Mouse (Mus musculus) erythroblast, adult 5-6 weeks (primary cell): Measurements from ENCODE around the gene Mmgt1. TPM values are rescaled to one million over a fixed set of nuclear protein-coding genes. Genes with fewer than 3 reads are reported as not detected.

Experiments used
- ATAC-seq: replicated peaks from 2 replicates; pipeline ENCODE4 v1.8.0; 2016; ENCODE audit warnings: moderate number of reproducible peaks, mild to moderate bottlenecking, moderate TSS enrichment, inconsistent platforms; ENCODE audit not compliant: poor library complexity, low FRiP score, severe bottlenecking
- total RNA-seq, 2 experiments: library from RNA; stranded (forward) in 1 of 2; stranded (reverse) in 1 of 2; fragments of 150-400 nt in 1 of 2; fragments of 200-764, 138-1000 nt in 1 of 2; gene quantifications; 2 replicates each; pipeline versions ENCODE4 v1.2.3 to v1.2.4; 2015 to 2017; ENCODE audit warnings: low replicate concordance in 2 of 2

The Mmgt1 gene
- total RNA-seq (2015; ENCODE audit: low replicate concordance) (6.5 and 10.9 TPM in 2 replicates), total RNA-seq (2017; ENCODE audit: low replicate concordance) (5.9 and 6.8 TPM in 2 replicates)

GRCm38 (mm10) chrX:56597887-56598640 lies at the start of gene Mmgt1:
TSS of gene Mmgt1 (minus strand) at chrX:56598069.
- ATAC-seq, result peak; percentile 98

- ATAC-seq, result no peak
These were observed 42.2 kb upstream of the Mmgt1 start for GRCm38 (mm10) chrX:56640066-56640465.

- no peak for ATAC-seq
These were observed 38.3 kb upstream of the Mmgt1 start for GRCm38 (mm10) chrX:56636185-56636584.

- ATAC-seq, result no peak
These were observed 17.4 kb upstream of the Mmgt1 start for GRCm38 (mm10) chrX:56615236-56615635.

GRCm38 (mm10) chrX:56610318-56610694 lies 12.4 kb upstream of the Mmgt1 start:
- ATAC-seq, result no peak

GRCm38 (mm10) chrX:56609623-56610317 lies 11.9 kb upstream of the Mmgt1 start, which contains the start of gene Slc9a6:
TSS of gene Slc9a6 (plus strand) at chrX:56609757.
- ATAC-seq, result peak; percentile 98

GRCm38 (mm10) chrX:56609285-56609622 lies 11.4 kb upstream of the Mmgt1 start:
- peak; percentile 61 for ATAC-seq

GRCm38 (mm10) chrX:56607032-56607710 lies 9.3 kb upstream of the Mmgt1 start:
- no peak for ATAC-seq

- no peak for ATAC-seq
These were observed 8.7 kb upstream of the Mmgt1 start for GRCm38 (mm10) chrX:56606536-56606935.

- ATAC-seq, result peak; percentile 57
These were observed 516 bp downstream of the Mmgt1 start for GRCm38 (mm10) chrX:56597219-56597886.

GRCm38 (mm10) chrX:56578200-56578599 lies 19.7 kb downstream of the Mmgt1 start:
- no peak for ATAC-seq

- ATAC-seq, result no peak
These were observed 25.4 kb downstream of the Mmgt1 start for GRCm38 (mm10) chrX:56572465-56572864.

GRCm38 (mm10) chrX:56553584-56553983 lies 44.3 kb downstream of the Mmgt1 start:
- ATAC-seq, result no peak

- ATAC-seq, result no peak
These were observed 48.4 kb downstream of the Mmgt1 start, which contains the start of gene Gm648 for GRCm38 (mm10) chrX:56549506-56549905. TSS of gene Gm648 (minus strand) at chrX:56549606.

GRCm38 (mm10) chrX:56537162-56537561 lies 60.7 kb downstream of the Mmgt1 start:
- no peak for ATAC-seq

Other genes starting within 250 kb of the Mmgt1 start
- not detected in 2 replicates for gene Smim10l2a, start 223.5 kb downstream of the Mmgt1 start, total RNA-seq (2015; ENCODE audit: low replicate concordance)
- gene Smim10l2a, start 223.5 kb downstream of the Mmgt1 start, total RNA-seq (2017; ENCODE audit: low replicate concordance), result not detected in 2 replicates
- gene Gm2174, start 150.1 kb downstream of the Mmgt1 start, total RNA-seq (2015; ENCODE audit: low replicate concordance), result not detected in 2 replicates
- 12.1 TPM in 1 of 2 replicates, not detected in the other for gene Gm2174, start 150.1 kb downstream of the Mmgt1 start, total RNA-seq (2017; ENCODE audit: low replicate concordance)
- 234 and 283 TPM in 2 replicates for gene Ints6l, start 143.2 kb downstream of the Mmgt1 start, total RNA-seq (2015; ENCODE audit: low replicate concordance)
- 177 and 200 TPM in 2 replicates for gene Ints6l, start 143.2 kb downstream of the Mmgt1 start, total RNA-seq (2017; ENCODE audit: low replicate concordance)
- gene Gm10477, start 73.3 kb downstream of the Mmgt1 start, total RNA-seq (2015; ENCODE audit: low replicate concordance), result not detected in 2 replicates
- gene Gm10477, start 73.3 kb downstream of the Mmgt1 start, total RNA-seq (2017; ENCODE audit: low replicate concordance), result 44.9 TPM in 1 of 2 replicates, not detected in the other
- not detected in 2 replicates for gene Gm648, start 48.5 kb downstream of the Mmgt1 start, total RNA-seq (2015; ENCODE audit: low replicate concordance)
- gene Gm648, start 48.5 kb downstream of the Mmgt1 start, total RNA-seq (2017; ENCODE audit: low replicate concordance), result 0.84 TPM in 1 of 2 replicates, not detected in the other
- 2.9 and 7.7 TPM in 2 replicates for gene Slc9a6, start 11.7 kb upstream of the Mmgt1 start, total RNA-seq (2015; ENCODE audit: low replicate concordance)
- 1.4 and 1.9 TPM in 2 replicates for gene Slc9a6, start 11.7 kb upstream of the Mmgt1 start, total RNA-seq (2017; ENCODE audit: low replicate concordance)
- gene Fhl1, start 133.7 kb upstream of the Mmgt1 start, total RNA-seq (2015; ENCODE audit: low replicate concordance), result not detected in 2 replicates
- gene Fhl1, start 133.7 kb upstream of the Mmgt1 start, total RNA-seq (2017; ENCODE audit: low replicate concordance), result 0.34 TPM in 1 of 2 replicates, not detected in the other
- not detected in 2 replicates for gene Map7d3, start 224.3 kb upstream of the Mmgt1 start, total RNA-seq (2015; ENCODE audit: low replicate concordance)
- gene Map7d3, start 224.3 kb upstream of the Mmgt1 start, total RNA-seq (2017; ENCODE audit: low replicate concordance), result 2.0 TPM in 1 of 2 replicates, not detected in the other